Mouse (Mus musculus) stomach, embryonic 14.5 days (tissue): ENCODE data around the gene Pyroxd1. TPM values are rescaled to one million over a fixed set of nuclear protein-coding genes. Genes with fewer than 3 reads are reported as not detected.

Source experiments
- ATAC-seq: fragments of 200-750 bp; cut with Nextera tagmentation; 2 replicates; pipeline ENCODE4 v1.8.0; 2017; ENCODE audit warnings: low read depth, moderate TSS enrichment; ENCODE audit not compliant: insufficient number of reproducible peaks, insufficient read depth, low FRiP score
- H3K27ac ChIP-seq: fragments of 300-500 bp; sonication (generic); 2 replicates; pipeline ENCODE4 v1.5.1; 2014; ENCODE audit warnings: mild to moderate bottlenecking, low read length, moderate library complexity, mixed read lengths
- H3K27me3 ChIP-seq: fragments of 300-500 bp; sonication (generic); 2 replicates; pipeline ENCODE4 v1.6.1; 2014; ENCODE audit warnings: low read length, control low read depth, mixed read lengths; ENCODE audit not compliant: control insufficient read depth, insufficient read depth
- H3K36me3 ChIP-seq: fragments of 300-500 bp; sonication (generic); 2 replicates; pipeline ENCODE4 v1.6.1; 2014; ENCODE audit warnings: mild to moderate bottlenecking, control low read depth, low read length, moderate library complexity, mixed read lengths; ENCODE audit not compliant: control insufficient read depth, insufficient read depth
- H3K4me1 ChIP-seq: fragments of 300-500 bp; sonication (generic); 2 replicates; pipeline ENCODE4 v1.6.1; 2014; ENCODE audit warnings: low read length, control low read depth, mixed read lengths; ENCODE audit not compliant: control insufficient read depth, insufficient read depth
- H3K4me2 ChIP-seq: fragments of 300-500 bp; sonication (generic); replicated peaks from 2 replicates; pipeline ENCODE4 v1.6.1; 2014; ENCODE audit warnings: low read depth, low read length, control low read depth
- H3K4me3 ChIP-seq: fragments of 300-500 bp; sonication (generic); 2 replicates; pipeline ENCODE4 v1.5.1; 2014; ENCODE audit warnings: low read depth, low read length, control low read depth
- H3K9ac ChIP-seq: fragments of 300-500 bp; sonication (generic); replicated peaks from 2 replicates; pipeline ENCODE4 v1.6.1; 2014; ENCODE audit warnings: low read depth, mild to moderate bottlenecking, control low read depth, low read length, moderate library complexity, mixed read lengths
- H3K9me3 ChIP-seq: fragments of 300-500 bp; sonication (generic); 2 replicates; pipeline ENCODE4 v1.6.1; 2016; ENCODE audit warnings: low read depth, low read length, control low read depth; ENCODE audit not compliant: control insufficient read depth
- WGBS: fragments of 180-500 bp; shearing (Covaris S2); extraction: QIAGEN DNeasy Blood & Tissue Kit; methylation state at CpG from one replicate; pipeline ENCODE4 v1.1.7; 2014; 5-methylcytosine and 5-hydroxymethylcytosine counted together
- polyA plus RNA-seq: library from polyadenylated mRNA; unstranded; fragments of >200 nt; fragmentation: Nextera tagmentation; extraction: Ambion mirVana; gene quantifications from 2 replicates; pipeline ENCODE4 v1.2.1, GENCODE M21; 2014

Pyroxd1 gene
- polyA plus RNA-seq, 1 experiment from 2014 or later: 19.3 TPM

DNA sequence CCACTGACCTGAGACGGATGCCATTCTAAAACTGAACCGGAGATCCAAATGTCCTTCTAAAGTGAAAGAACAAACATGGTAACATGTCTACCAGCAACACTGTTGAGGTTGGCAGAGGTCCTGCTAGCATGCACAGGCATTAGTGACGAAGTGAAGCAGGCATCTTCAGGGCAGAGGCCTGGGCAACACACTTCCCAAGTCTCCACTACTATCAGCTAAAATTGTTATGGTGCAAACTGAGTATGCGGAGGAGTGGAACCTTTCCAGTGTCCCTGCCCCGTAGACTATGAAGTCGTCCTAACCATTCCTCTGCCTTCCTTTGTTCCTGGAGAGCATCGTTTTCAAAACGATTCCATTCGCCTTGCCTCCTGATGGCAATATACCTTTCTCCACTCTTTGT lies 39.1 kb downstream of the Pyroxd1 start:
- Histone ChIP-seq H3K27ac (no peak overlapping the region), H3K4me3 (no peak overlapping the region), H3K36me3 (no peaks in the 10 kb centered on the region; the same call in 1 of the 2 replicates), H3K9ac (no peak overlapping the region), H3K27me3 (no peaks in the 10 kb centered on the region), H3K9me3 (no peaks in the 10 kb centered on the region), H3K4me2 (no peak overlapping the region), H3K4me1 (peaks cover 10% of the 10 kb centered on the region; the same call in 1 of the 2 replicates)
- WGBS: 87% methylated on average over 9 of the region's 9 CpGs
- ATAC-seq: no peak

DNA sequence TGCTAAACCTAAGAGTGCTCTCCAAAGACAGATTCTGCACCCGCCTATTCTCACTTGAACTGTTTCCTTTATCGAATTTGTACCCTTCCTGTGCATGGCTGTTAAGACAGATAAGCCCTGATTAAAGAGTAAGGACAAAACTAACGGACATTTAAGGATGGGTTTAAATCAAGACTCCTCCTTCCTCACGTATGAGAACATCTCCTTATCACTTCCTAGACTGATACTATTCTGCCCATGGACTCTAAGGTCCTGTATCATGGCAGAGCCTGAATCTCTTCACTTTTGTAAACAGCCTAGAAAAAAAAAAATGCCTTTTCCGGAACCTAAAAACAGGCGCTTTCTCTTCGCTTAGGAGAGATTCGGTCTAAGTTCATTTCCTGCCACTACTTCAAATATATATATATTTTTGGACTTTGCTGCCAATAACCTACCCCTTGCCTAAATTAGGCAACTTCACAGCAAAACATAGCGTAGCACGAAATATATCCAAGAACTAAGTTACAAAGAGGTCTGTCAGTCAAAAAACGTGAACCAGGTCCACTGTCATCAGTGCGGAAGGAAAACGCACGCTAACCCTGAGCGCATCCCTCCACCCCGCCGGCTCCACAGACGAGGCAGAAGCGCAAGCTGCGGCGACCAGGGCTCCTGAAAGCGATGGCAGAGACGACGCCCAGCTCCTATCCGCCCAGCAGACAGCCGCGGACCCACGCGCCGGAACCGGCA lies 41.0 kb downstream of the Pyroxd1 start:
- peaks cover 10% of the 10 kb centered on the region; the same call in 1 of the 2 replicates for H3K4me1 ChIP-seq
- H3K9ac ChIP-seq: peak overlapping the region; percentile 28
- H3K4me2 ChIP-seq: peak overlapping the region; percentile 67
- H3K27ac ChIP-seq: no peak overlapping the region
- H3K27me3 ChIP-seq: no peaks in the 10 kb centered on the region
- 5% methylated on average over 31 of the region's 31 CpGs for WGBS
- H3K36me3 ChIP-seq: no peaks in the 10 kb centered on the region; the same call in 1 of the 2 replicates
- no peaks in the 10 kb centered on the region for H3K9me3 ChIP-seq
- ATAC-seq: no peak
- peak overlapping the region; percentile 97 for H3K4me3 ChIP-seq

- no peaks in the 10 kb centered on the region for H3K27me3 ChIP-seq
- H3K36me3 ChIP-seq: no peaks in the 10 kb centered on the region; the same call in 1 of the 2 replicates
- peak; percentile 100 for ATAC-seq
- no peaks in the 10 kb centered on the region for H3K9me3 ChIP-seq
- H3K4me3 ChIP-seq: peak within 1 kb of the TSS; percentile 97
- peaks cover 10% of the 10 kb centered on the region; the same call in 1 of the 2 replicates for H3K4me1 ChIP-seq
- H3K4me2 ChIP-seq: peak within 1 kb of the TSS; percentile 83
- WGBS: 2% methylated on average over 72 of the region's 87 CpGs
- peak within 1 kb of the TSS; percentile 92 for H3K9ac ChIP-seq
- no peak within 1 kb of the TSS for H3K27ac ChIP-seq
These were observed 41.7 kb downstream of the Pyroxd1 start, which contains the start of the genes Recql and Golt1b for GRCm38 (mm10) chr6:142387011-142387754. TSS of gene Recql (minus strand) at chr6:142387087. TSS of gene Golt1b (plus strand) at chr6:142387221.

DNA sequence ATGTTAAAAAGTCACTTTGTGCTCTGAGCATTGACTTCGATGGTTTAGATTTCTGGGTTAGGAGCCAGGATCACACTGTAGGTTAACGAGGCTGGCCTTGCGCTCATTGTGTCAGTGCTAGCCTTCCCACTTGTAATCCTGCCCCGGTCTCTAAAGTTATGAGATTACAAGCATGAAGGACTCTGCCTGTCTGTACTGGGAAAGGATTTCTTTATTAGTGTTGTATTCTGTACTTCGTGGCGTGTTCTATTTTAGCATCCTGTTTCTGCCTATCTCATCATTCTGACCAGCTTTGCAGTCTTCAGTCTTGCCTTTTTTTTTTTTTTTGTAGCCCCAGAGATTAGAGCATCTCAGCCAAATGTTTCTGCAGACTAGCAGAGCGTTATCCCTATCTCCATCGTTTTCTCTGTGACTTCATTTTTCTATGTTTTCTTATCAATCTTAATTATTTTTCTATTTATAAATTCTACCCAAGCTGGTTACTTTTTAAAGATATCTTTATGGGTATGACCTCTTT lies 42.4 kb downstream of the Pyroxd1 start:
- Histone ChIP-seq H3K27ac (no peak overlapping the region), H3K9ac (peak overlapping the region; percentile 92), H3K4me3 (peak overlapping the region; percentile 97), H3K4me2 (peak overlapping the region; percentile 83), H3K27me3 (no peaks in the 10 kb centered on the region), H3K36me3 (no peaks in the 10 kb centered on the region; the same call in 1 of the 2 replicates), H3K9me3 (no peaks in the 10 kb centered on the region), H3K4me1 (peaks cover 10% of the 10 kb centered on the region; the same call in 1 of the 2 replicates)
- ATAC-seq: no peak
- WGBS: 17% methylated on average over 8 of the region's 8 CpGs

DNA sequence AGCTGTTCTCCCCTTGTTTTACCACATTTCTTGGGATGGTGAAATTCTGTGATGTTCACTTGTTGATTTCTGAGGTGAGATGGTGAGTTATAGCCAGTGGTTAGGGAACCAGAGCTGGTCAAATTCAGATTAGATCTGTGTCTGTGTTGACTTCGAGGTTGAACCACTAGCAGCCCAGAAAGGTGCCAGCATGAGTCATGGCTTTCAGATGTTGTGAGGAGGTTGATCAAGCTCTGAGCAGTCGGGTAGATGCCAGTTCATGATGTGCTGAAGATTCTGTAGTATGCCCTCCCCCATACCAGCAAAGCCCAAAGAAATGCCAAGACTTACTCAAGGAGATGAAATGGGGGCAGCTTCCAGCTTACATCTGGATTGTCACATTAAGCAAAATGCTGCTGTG lies 43.6 kb downstream of the Pyroxd1 start:
- ATAC-seq: no peak
- WGBS: 83% methylated on average over 2 of the region's 2 CpGs
- Histone ChIP-seq H3K4me1 (peaks cover 10% of the 10 kb centered on the region; the same call in 1 of the 2 replicates), H3K27me3 (no peaks in the 10 kb centered on the region), H3K4me2 (no peak overlapping the region), H3K36me3 (peaks cover 5% of the 10 kb centered on the region; the same call in 1 of the 2 replicates), H3K27ac (no peak overlapping the region), H3K9me3 (no peaks in the 10 kb centered on the region), H3K9ac (no peak overlapping the region), H3K4me3 (no peak overlapping the region)

GRCm38 (mm10) chr6:142392312-142392711 lies 46.9 kb downstream of the Pyroxd1 start:
- Histone ChIP-seq H3K36me3 (peaks cover 25% of the 10 kb centered on the region), H3K9ac (no peak overlapping the region), H3K4me1 (peaks cover 7% of the 10 kb centered on the region; the same call in 1 of the 2 replicates), H3K27me3 (no peaks in the 10 kb centered on the region), H3K4me2 (no peak overlapping the region), H3K27ac (no peak overlapping the region), H3K9me3 (no peaks in the 10 kb centered on the region), H3K4me3 (no peak overlapping the region)
- WGBS: 80% methylated on average over 5 of the region's 5 CpGs
- no peak for ATAC-seq

GRCm38 (mm10) chr6:142394669-142395068 lies 49.2 kb downstream of the Pyroxd1 start:
- Histone ChIP-seq H3K27me3 (no peaks in the 10 kb centered on the region), H3K27ac (no peak overlapping the region), H3K9ac (no peak overlapping the region), H3K36me3 (peaks cover 25% of the 10 kb centered on the region), H3K4me2 (no peak overlapping the region), H3K4me1 (no peaks in the 10 kb centered on the region), H3K4me3 (no peak overlapping the region), H3K9me3 (no peaks in the 10 kb centered on the region)
- 87% methylated on average over 5 of the region's 5 CpGs for WGBS
- ATAC-seq: no peak

GRCm38 (mm10) chr6:142395756-142396155 lies 50.3 kb downstream of the Pyroxd1 start:
- Histone ChIP-seq H3K9me3 (no peaks in the 10 kb centered on the region), H3K36me3 (peaks cover 32% of the 10 kb centered on the region), H3K27ac (no peak overlapping the region), H3K4me3 (no peak overlapping the region), H3K4me1 (no peaks in the 10 kb centered on the region), H3K27me3 (no peaks in the 10 kb centered on the region), H3K4me2 (no peak overlapping the region), H3K9ac (no peak overlapping the region)
- WGBS: 94% methylated on average over 6 of the region's 6 CpGs
- no peak for ATAC-seq
